Mouse (Mus musculus) limb, embryonic 11.5 days (tissue): ENCODE measurements around the gene Ddo. TPM values are rescaled to one million over a fixed set of nuclear protein-coding genes. Genes with fewer than 3 reads are reported as not detected.

Experiments used
- ATAC-seq: fragments of 200-750 bp; cut with Nextera tagmentation; 2 replicates; pipeline ENCODE4 v1.8.0; 2017; ENCODE audit warnings: low read depth; ENCODE audit not compliant: insufficient number of reproducible peaks, low FRiP score, low TSS enrichment
- DNase-seq: peaks from one replicate; pipeline ENCODE4 v3.0.0-alpha.2; 2015; ENCODE audit warnings: low spot score
- H3K27ac ChIP-seq: fragments of 300-500 bp; sonication (generic); replicated peaks from 2 replicates; pipeline ENCODE4 v1.5.1; 2014; ENCODE audit warnings: low read depth, mild to moderate bottlenecking, low read length
- H3K27me3 ChIP-seq: fragments of 300-500 bp; sonication (generic); 2 replicates; pipeline ENCODE4 v1.6.1; 2014; ENCODE audit warnings: mild to moderate bottlenecking, low read length, mixed read lengths; ENCODE audit not compliant: control insufficient read depth, insufficient read depth
- H3K36me3 ChIP-seq: fragments of 300-500 bp; sonication (generic); 2 replicates; pipeline ENCODE4 v1.6.1; 2014; ENCODE audit warnings: mild to moderate bottlenecking, low read length, moderate library complexity, mixed read lengths; ENCODE audit not compliant: control insufficient read depth, insufficient read depth
- H3K4me1 ChIP-seq: fragments of 300-500 bp; sonication (generic); 2 replicates; pipeline ENCODE4 v1.6.1; 2014; ENCODE audit warnings: low read length, mixed read lengths; ENCODE audit not compliant: control insufficient read depth, insufficient read depth
- H3K4me2 ChIP-seq: fragments of 300-500 bp; sonication (generic); 2 replicates; pipeline ENCODE4 v1.6.1; 2014; ENCODE audit warnings: low read depth, mild to moderate bottlenecking, moderate library complexity; ENCODE audit not compliant: severe bottlenecking
- H3K4me3 ChIP-seq: fragments of 300-500 bp; sonication (generic); 2 replicates; pipeline ENCODE4 v1.5.1; 2014; ENCODE audit warnings: low read depth, low read length
- H3K9ac ChIP-seq: fragments of 300-500 bp; sonication (generic); 2 replicates; pipeline ENCODE4 v1.6.1; 2014; ENCODE audit warnings: mild to moderate bottlenecking, low read length
- H3K9me3 ChIP-seq: fragments of 300-500 bp; sonication (generic); 2 replicates; pipeline ENCODE4 v1.6.1; 2016; ENCODE audit warnings: low read length; ENCODE audit not compliant: control insufficient read depth
- WGBS: fragments of 180-500 bp; shearing (Covaris S2); extraction: QIAGEN DNeasy Blood & Tissue Kit; methylation state at CpG from one replicate; pipeline ENCODE4 v1.1.7; 2014; 5-methylcytosine and 5-hydroxymethylcytosine counted together
- polyA plus RNA-seq: library from polyadenylated mRNA; unstranded; fragments of >200 nt; fragmentation: Nextera tagmentation; extraction: Ambion mirVana; gene quantifications from 2 replicates; pipeline ENCODE4 v1.2.1, GENCODE M21; 2014

Ddo gene
- polyA plus RNA-seq, 1 experiment from 2014 or later: 0.15 TPM

DNA sequence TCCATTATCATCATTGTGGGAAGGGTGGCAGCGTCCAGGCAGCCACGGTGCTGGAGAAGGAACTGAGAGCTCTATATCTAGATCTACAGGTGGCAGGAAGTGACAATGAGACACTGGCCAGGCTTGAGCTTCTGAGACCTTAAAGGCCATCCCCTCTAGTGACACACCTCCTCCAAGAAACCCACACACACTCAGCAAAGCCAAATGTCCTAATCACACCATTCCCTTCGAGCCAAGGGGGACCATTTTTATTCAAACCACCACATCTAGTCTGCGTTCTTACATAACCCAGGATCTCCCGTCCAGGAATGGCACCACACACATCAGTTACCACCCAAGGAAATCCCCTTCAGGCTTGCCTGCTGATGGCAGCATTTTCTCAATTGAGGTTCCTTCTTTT, 13.3 kb downstream of the Ddo start:
- H3K4me1 ChIP-seq: peaks cover 15% of the 10 kb centered on the region
- no peaks in the 10 kb centered on the region for H3K36me3 ChIP-seq
- H3K27me3 ChIP-seq: no peaks in the 10 kb centered on the region
- WGBS: 87% methylated on average over 5 of the region's 5 CpGs
- H3K27ac ChIP-seq: no peak overlapping the region
- ATAC-seq (no peak), DNase-seq (no peak)
- H3K4me2 ChIP-seq: no peak overlapping the region
- H3K9me3 ChIP-seq: no peaks in the 10 kb centered on the region
- no peak overlapping the region for H3K4me3 ChIP-seq
- no peak overlapping the region for H3K9ac ChIP-seq

DNA sequence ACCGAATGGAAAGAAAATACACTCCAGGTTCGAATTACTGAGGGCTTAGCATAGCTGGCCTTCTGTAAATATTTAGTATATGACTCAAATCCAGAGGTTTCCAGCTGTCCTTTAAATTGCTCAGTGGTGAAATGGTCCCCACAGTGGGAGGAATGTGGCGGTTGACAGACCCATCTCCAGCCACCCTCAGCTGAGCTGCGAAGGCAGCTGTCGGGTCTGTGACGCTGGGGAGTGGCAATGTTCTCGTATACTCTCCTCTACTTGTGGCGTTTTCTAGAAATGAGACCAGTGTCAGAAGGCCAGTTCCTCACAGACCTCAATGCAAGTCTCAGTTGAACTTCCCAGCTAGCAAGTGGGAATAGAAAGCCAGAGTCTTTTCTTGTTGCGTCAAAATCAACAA, 14.6 kb downstream of the Ddo start:
- Histone ChIP-seq H3K4me2 (no peak overlapping the region), H3K9ac (no peak overlapping the region), H3K27ac (no peak overlapping the region), H3K9me3 (no peaks in the 10 kb centered on the region), H3K4me3 (no peak overlapping the region), H3K27me3 (no peaks in the 10 kb centered on the region), H3K36me3 (no peaks in the 10 kb centered on the region), H3K4me1 (peaks cover 2% of the 10 kb centered on the region; the same call in 1 of the 2 replicates)
- ATAC-seq (no peak), DNase-seq (no peak)
- WGBS: 81% methylated on average over 9 of the region's 9 CpGs

DNA sequence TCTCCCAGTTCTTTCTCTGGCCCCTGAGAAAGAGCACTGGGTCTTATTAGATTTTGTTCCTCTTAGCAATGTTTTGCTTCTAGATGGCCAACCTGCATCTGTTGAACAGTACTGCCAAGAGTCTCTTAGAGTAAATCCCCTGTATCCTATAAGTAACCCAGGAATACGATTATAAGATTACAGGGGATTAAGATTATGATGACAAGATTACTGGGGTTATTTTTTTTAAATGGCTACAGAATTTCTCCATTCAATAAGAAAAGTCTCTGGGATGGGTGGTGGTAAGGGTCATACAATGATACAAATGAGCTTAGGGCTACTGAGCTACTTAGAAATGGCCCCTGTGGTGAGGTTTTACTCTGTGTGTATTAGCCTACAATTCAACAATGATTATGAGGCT, 15.5 kb downstream of the Ddo start:
- no peak for ATAC-seq
- 78% methylated on average over 1 of the region's 1 CpGs for WGBS

DNA sequence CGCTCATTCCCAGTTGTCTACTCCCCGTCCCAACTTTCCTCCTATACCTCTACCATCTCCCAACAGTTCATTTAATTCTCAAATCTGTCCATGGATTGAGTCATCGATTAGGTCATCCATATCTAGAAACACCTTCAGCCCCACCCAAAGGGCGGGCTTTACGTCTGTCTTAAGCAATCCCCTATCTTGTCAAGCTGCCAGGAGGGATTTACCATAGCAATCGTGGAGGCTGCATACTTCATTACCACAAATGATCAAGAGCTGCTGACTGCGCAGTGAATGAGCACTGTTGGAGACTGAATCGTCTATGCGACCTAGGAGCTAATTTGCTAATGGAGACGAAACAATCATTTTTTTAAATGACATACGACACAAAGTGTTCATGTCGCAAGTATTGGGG, 19.0 kb downstream of the Ddo start:
- 90% methylated on average over 12 of the region's 12 CpGs for WGBS
- DNase-seq (no peak), ATAC-seq (no peak)
- H3K27ac ChIP-seq: no peak overlapping the region
- no peaks in the 10 kb centered on the region for H3K4me1 ChIP-seq
- no peak overlapping the region for H3K9ac ChIP-seq
- no peak overlapping the region for H3K4me3 ChIP-seq
- no peak overlapping the region for H3K4me2 ChIP-seq
- no peaks in the 10 kb centered on the region for H3K9me3 ChIP-seq
- H3K36me3 ChIP-seq: no peaks in the 10 kb centered on the region
- no peaks in the 10 kb centered on the region for H3K27me3 ChIP-seq

More for the DNA sequence above, 15.5 kb downstream of the Ddo start:
- H3K4me3 ChIP-seq: no peak overlapping the region
- no peaks in the 10 kb centered on the region for H3K4me1 ChIP-seq
- no peaks in the 10 kb centered on the region for H3K36me3 ChIP-seq
- H3K4me2 ChIP-seq: no peak overlapping the region
- no peak overlapping the region for H3K9ac ChIP-seq
- no peaks in the 10 kb centered on the region for H3K27me3 ChIP-seq
- no peaks in the 10 kb centered on the region for H3K9me3 ChIP-seq
- DNase-seq: no peak
- no peak overlapping the region for H3K27ac ChIP-seq

DNA sequence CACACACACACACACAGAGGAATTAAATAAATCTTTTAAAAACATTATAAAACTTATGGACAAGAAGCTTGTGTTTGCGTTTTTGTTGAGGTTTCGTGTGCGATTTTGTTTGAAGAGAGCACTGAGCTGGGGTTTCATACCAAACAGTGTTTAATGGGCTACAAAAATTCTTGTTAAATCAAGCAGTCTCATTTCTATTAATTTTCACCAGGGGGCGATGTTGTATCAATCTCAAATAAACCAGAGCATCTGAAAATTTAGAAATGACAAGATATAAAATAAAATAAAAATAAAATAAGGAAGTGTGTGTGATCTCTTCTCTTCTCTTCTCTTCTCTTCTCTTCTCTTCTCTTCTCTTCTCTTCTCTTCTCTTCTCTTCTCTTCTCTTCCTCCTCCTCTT, 19.8 kb downstream of the Ddo start:
- Histone ChIP-seq H3K4me1 (0 out of 2 replicates have a peak, but pooled peaks cover 3% of the 10 kb centered on the region), H3K27ac (no peak overlapping the region), H3K9ac (no peak overlapping the region), H3K4me2 (no peak overlapping the region), H3K9me3 (no peaks in the 10 kb centered on the region), H3K27me3 (no peaks in the 10 kb centered on the region), H3K4me3 (no peak overlapping the region), H3K36me3 (no peaks in the 10 kb centered on the region)
- DNase-seq (no peak), ATAC-seq (no peak)
- WGBS: 39% methylated on average over 4 of the region's 4 CpGs

DNA sequence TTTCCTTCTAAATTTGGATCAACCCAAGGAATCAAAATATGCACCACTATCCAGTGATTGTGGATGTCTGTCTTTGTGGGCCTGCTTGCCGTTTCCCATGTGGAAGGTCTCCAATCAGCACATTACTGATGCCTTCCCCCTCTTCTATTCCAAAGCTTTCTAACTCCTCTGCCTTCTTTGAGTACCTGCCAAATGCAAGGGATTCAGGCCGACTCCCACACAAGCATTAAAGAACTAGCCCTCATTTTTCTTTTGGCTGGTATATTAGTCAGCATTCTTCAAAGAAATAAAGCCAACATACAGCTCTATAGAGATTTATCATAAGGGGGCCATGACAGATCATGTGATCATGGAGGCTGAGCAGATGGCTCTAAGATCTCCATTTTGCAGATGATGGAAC, 21.9 kb downstream of the Ddo start:
- ATAC-seq (no peak), DNase-seq (no peak)
- H3K27ac ChIP-seq: no peak overlapping the region
- no peak overlapping the region for H3K4me3 ChIP-seq
- H3K4me2 ChIP-seq: no peak overlapping the region
- H3K9me3 ChIP-seq: no peaks in the 10 kb centered on the region
- WGBS: 83% methylated on average over 2 of the region's 2 CpGs
- H3K36me3 ChIP-seq: no peaks in the 10 kb centered on the region
- H3K27me3 ChIP-seq: no peaks in the 10 kb centered on the region
- no peak overlapping the region for H3K9ac ChIP-seq
- H3K4me1 ChIP-seq: 0 out of 2 replicates have a peak, but pooled peaks cover 3% of the 10 kb centered on the region

DNA sequence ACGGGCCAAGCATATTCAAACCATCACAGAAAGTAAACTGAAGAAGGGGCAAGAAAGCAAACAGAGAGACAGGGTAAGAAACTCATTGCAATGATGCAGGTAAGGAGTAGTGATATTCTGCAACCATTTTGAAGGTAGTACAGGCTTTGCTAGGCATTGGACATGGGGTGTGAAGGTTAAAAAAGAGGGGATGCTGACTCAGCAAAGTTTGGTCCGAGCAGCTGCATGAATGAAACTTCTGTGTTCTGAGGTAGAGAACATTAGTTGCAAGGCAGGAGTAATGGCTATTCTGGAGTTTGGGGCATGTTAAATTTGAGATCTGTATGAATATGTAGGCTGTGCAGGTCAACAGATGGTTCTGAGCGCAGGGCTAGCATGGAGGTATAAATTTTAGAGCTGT, 35.5 kb downstream of the Ddo start:
- H3K4me1 ChIP-seq: no peaks in the 10 kb centered on the region
- H3K27me3 ChIP-seq: no peaks in the 10 kb centered on the region
- DNase-seq (no peak), ATAC-seq (no peak)
- H3K9me3 ChIP-seq: no peaks in the 10 kb centered on the region
- H3K36me3 ChIP-seq: no peaks in the 10 kb centered on the region
- H3K9ac ChIP-seq: no peak overlapping the region
- no peak overlapping the region for H3K4me2 ChIP-seq
- no peak overlapping the region for H3K27ac ChIP-seq
- WGBS: 81% methylated on average over 3 of the region's 3 CpGs
- no peak overlapping the region for H3K4me3 ChIP-seq

DNA sequence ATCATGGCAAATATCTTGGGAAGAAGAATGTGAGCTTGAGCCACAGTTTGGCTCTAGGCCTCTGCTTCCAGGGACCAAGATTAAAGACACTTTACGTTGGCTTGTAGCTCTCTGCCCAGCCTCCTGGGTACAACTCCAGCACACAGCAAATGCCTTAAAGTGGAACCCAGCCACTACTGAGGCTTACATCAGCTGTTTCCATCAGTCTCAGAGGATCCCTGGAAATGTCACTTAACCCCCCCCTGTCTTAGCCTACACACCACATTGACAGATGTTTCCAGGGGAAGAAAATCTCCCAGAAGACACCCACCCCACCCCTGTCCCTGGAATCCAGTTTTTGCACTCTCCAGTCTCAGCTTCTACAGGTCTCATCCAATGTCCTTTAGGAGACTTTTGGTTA, 37.1 kb downstream of the Ddo start:
- no peak for DNase-seq

DNA sequence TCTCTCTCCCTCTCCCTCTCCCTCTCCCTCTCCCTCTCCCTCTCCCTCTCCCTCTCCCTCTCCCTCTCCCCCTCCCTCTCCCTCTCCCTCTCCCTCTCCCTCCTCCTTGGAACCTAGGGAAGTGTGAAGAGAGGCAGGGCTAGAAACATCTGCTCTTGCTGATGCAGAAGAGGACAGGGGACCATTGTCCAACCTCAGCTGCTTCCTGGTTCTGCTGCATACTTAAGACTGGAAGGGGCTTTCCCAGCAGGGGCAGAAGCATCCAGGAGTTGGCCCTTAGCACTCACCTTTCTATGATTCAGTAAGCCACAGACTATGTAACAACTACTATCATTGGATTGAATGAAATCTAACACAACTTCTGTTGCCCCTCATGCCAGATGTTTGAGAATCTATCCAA, 38.8 kb downstream of the Ddo start:
- no peaks in the 10 kb centered on the region for H3K4me1 ChIP-seq
- H3K27ac ChIP-seq: no peak overlapping the region
- H3K9ac ChIP-seq: no peak overlapping the region
- no peaks in the 10 kb centered on the region for H3K36me3 ChIP-seq
- DNase-seq (no peak), ATAC-seq (no peak)
- H3K4me3 ChIP-seq: no peak overlapping the region
- H3K9me3 ChIP-seq: no peaks in the 10 kb centered on the region
- no peak overlapping the region for H3K4me2 ChIP-seq
- no peaks in the 10 kb centered on the region for H3K27me3 ChIP-seq

More for the DNA sequence above, 37.1 kb downstream of the Ddo start:
- Histone ChIP-seq H3K4me3 (no peak overlapping the region), H3K4me2 (no peak overlapping the region), H3K9ac (no peak overlapping the region), H3K36me3 (no peaks in the 10 kb centered on the region), H3K27me3 (no peaks in the 10 kb centered on the region), H3K9me3 (no peaks in the 10 kb centered on the region), H3K4me1 (no peaks in the 10 kb centered on the region), H3K27ac (no peak overlapping the region)
- no peak for ATAC-seq
- WGBS: 85% methylated on average over 1 of the region's 1 CpGs
